Comparison of ENCODE assay signal across 8 mouse cellular contexts in genomic region chr7:30219293-30220007, GRCm38 (mm10). TPM values are rescaled to one million over a fixed set of nuclear protein-coding genes. Genes with fewer than 3 reads are reported as not detected.
DNase-seq lines count a peak whose midpoint lies in the region; ATAC-seq and TF ChIP-seq lines count a peak whose summit lies in the region.

No protein-coding gene starts in this region.

- no peak overlapping the region for H3ac ChIP-seq in myocyte (ENCODE audit: control insufficient read depth, insufficient read length)

- DNase-seq in gastrocnemius, adult 2 months = peak; percentile 76
- DNase-seq in gastrocnemius, adult 8-10 months (ENCODE audit: low spot score in 2 of 2) = no peak
- DNase-seq in adrenal gland, postnatal 36 days = peak; percentile 47 to 79
- DNase-seq in forebrain, postnatal 0 days = peak; percentile 76
- peak; percentile 46 for DNase-seq in yolk sac, embryonic 10.5 days (ENCODE audit: low spot score)

- no peaks in the 10 kb centered on the region for H3K79me2 ChIP-seq in myocyte (ENCODE audit: control insufficient read depth, insufficient read depth)

- no peaks in the 10 kb centered on the region for H3K9me3 ChIP-seq in forebrain, postnatal 0 days (ENCODE audit: low read length)
- H3K9me3 ChIP-seq in liver, embryonic 12.5 days (replicated peaks) = 0 out of 2 replicates have a peak, but pooled peaks cover 3% of the 10 kb centered on the region

- H3K27me3 ChIP-seq in forebrain, postnatal 0 days (ENCODE audit: insufficient read depth, low read length) = no peaks in the 10 kb centered on the region
- H3K27me3 ChIP-seq in liver, embryonic 12.5 days (replicated peaks) = no peaks in the 10 kb centered on the region
- H3K27me3 ChIP-seq in myocyte (ENCODE audit: control insufficient read depth, insufficient read depth, insufficient read length) = no peaks in the 10 kb centered on the region

- no peaks in the 10 kb centered on the region; the same call in 1 of the 2 replicates for H3K4me1 ChIP-seq in forebrain, postnatal 0 days (ENCODE audit: insufficient read depth)
- peaks cover 32% of the 10 kb centered on the region for H3K4me1 ChIP-seq in liver, embryonic 12.5 days

- TF ChIP-seq CTCF in gastrocnemius, adult 2 months (IDR thresholded peaks at IDR 0.05) = no peak
- no peak for TF ChIP-seq CTCF in forebrain, postnatal 0 days (IDR thresholded peaks at IDR 0.05; ENCODE audit: low read depth)

- H3K36me3 ChIP-seq in forebrain, postnatal 0 days (ENCODE audit: insufficient read depth) = peaks cover 17% of the 10 kb centered on the region
- H3K36me3 ChIP-seq in liver, embryonic 12.5 days = peaks cover 18% of the 10 kb centered on the region
- peaks cover 4% of the 10 kb centered on the region for H3K36me3 ChIP-seq in myocyte (ENCODE audit: control insufficient read depth, insufficient read depth)

- peak overlapping the region; percentile 79 for H3K4me3 ChIP-seq in gastrocnemius, adult 2 months
- peak overlapping the region; percentile 43 for H3K4me3 ChIP-seq in forebrain, postnatal 0 days (ENCODE audit: low read depth, low read length)
- H3K4me3 ChIP-seq in liver, embryonic 12.5 days = peak overlapping the region; percentile 53
- no peak overlapping the region for H3K4me3 ChIP-seq in myocyte

- ATAC-seq in forebrain, postnatal 0 days = peak; percentile 72
- peak; percentile 54 for ATAC-seq in inflammation-experienced regulatory T-cells, adult 6 months
- ATAC-seq in liver, embryonic 12.5 days = peak; percentile 48

- H3K9ac ChIP-seq in forebrain, postnatal 0 days = peak overlapping the region; percentile 49
- H3K9ac ChIP-seq in liver, embryonic 12.5 days = peak overlapping the region; percentile 61

- peak overlapping the region; percentile 90 for H3K4me2 ChIP-seq in forebrain, postnatal 0 days (ENCODE audit: low read depth)
- peak overlapping the region; percentile 82 for H3K4me2 ChIP-seq in liver, embryonic 12.5 days
- H3K4me2 ChIP-seq in myocyte (ENCODE audit: low read depth) = peak overlapping the region; percentile 77

- WGBS in forebrain, postnatal 0 days = 4% methylated on average over 16 of the region's 16 CpGs
- WGBS in liver, embryonic 12.5 days (ENCODE audit: insufficient replicate concordance) = 8% methylated on average over 16 of the region's 16 CpGs

- intact Hi-C loops in gastrocnemius, adult 2 months (cut with DNase I) = loop anchor here (5.0 kb wide), 1 partner anchor 37 kb away; the partner anchor contains the start of gene Cox7a1

- peak overlapping the region; percentile 88 for H3K27ac ChIP-seq in gastrocnemius, adult 2 months
- H3K27ac ChIP-seq in forebrain, postnatal 0 days (ENCODE audit: low read depth, low read length) = peak overlapping the region; percentile 52
- H3K27ac ChIP-seq in liver, embryonic 12.5 days = no peak overlapping the region

- no peak for TF ChIP-seq POLR2A in myocyte (IDR thresholded peaks at IDR 0.05; ENCODE audit: insufficient read length, low read depth)

TF ChIP-seq in myocyte, 11 proteins besides CTCF, POLR2A, EP300 and RAD21:
- TF ChIP-seq MYOD1 (IDR thresholded peaks at IDR 0.05; ENCODE audit: control insufficient read depth in 1 of 3, insufficient read length in 2 of 3, low read depth in 2 of 3) (no peak), REST (IDR thresholded peaks at IDR 0.05; ENCODE audit: insufficient read depth, insufficient read length) (no peak), USF1 (IDR thresholded peaks at IDR 0.05; ENCODE audit: low read depth) (no peak), MYOG (IDR thresholded peaks at IDR 0.05; ENCODE audit: control insufficient read depth in 1 of 3, insufficient read depth in 1 of 3, insufficient read length in 2 of 3, low read depth in 2 of 3) (peak in 1 of 3 experiments; percentile 15)

RNA-seq across cellular contexts. Expression of gene Polr2i, which starts 12.3 kb away (rescaled TPM):
- 10 to 100 TPM; 62.1 to 68.0 TPM for total RNA-seq in gastrocnemius, adult 2 months (2021)
- 10 to 100 TPM; 55.8 to 67.4 (median 62.3) TPM for total RNA-seq in gastrocnemius, adult 8-10 months (2022)
- 10 to 100 TPM; 69.4 to 76.1 TPM for total RNA-seq in adrenal gland, postnatal 36 days (2021)
- total RNA-seq in forebrain, postnatal 0 days (2014; rRNA removed) = 71.0 and 80.9 TPM in 2 replicates
- 186 and 247 TPM in 2 replicates for polyA plus RNA-seq in forebrain, postnatal 0 days (2015; fragmentation: Nextera tagmentation; extraction: Ambion mirVana)
- polyA plus RNA-seq in inflammation-experienced regulatory T-cells, adult 6 months (2017; shearing (Covaris generic)) = 10 to 100 TPM; 51.0 to 54.5 (median 54.2) TPM
- polyA plus RNA-seq in liver, embryonic 12.5 days (2016; fragmentation: Nextera tagmentation; extraction: Ambion mirVana) = 73.4 and 79.5 TPM in 2 replicates
- 174 TPM for polyA plus RNA-seq in myocyte (2012; fragmentation: generic; extraction: Trizol)

RNA-seq across cellular contexts. Expression of gene Tbcb, which starts 12.6 kb away (rescaled TPM):
- total RNA-seq in gastrocnemius, adult 2 months (2021) = 10 to 100 TPM; 29.8 to 31.5 TPM
- 10 to 100 TPM; 26.8 to 38.6 (median 31.1) TPM for total RNA-seq in gastrocnemius, adult 8-10 months (2022)
- total RNA-seq in adrenal gland, postnatal 36 days (2021) = 10 to 100 TPM; 98.7 to 99.8 TPM
- 151 and 204 TPM in 2 replicates for total RNA-seq in forebrain, postnatal 0 days (2014; rRNA removed)
- 475 and 558 TPM in 2 replicates for polyA plus RNA-seq in forebrain, postnatal 0 days (2015; fragmentation: Nextera tagmentation; extraction: Ambion mirVana)
- polyA plus RNA-seq in inflammation-experienced regulatory T-cells, adult 6 months (2017; shearing (Covaris generic)) = 100 to 1,000 TPM in 2 of 3 experiments, 10 to 100 TPM in 1; 95.8 to 156 (median 120) TPM
- polyA plus RNA-seq in liver, embryonic 12.5 days (2016; fragmentation: Nextera tagmentation; extraction: Ambion mirVana) = 75.0 and 77.3 TPM in 2 replicates
- 147 TPM for polyA plus RNA-seq in myocyte (2012; fragmentation: generic; extraction: Trizol)

RNA-seq across cellular contexts. Expression of gene Ovol3, which starts 16.1 kb away (rescaled TPM):
- not detected for total RNA-seq in gastrocnemius, adult 2 months (2021)
- not detected for total RNA-seq in gastrocnemius, adult 8-10 months (2022)
- total RNA-seq in adrenal gland, postnatal 36 days (2021) = not detected
- total RNA-seq in forebrain, postnatal 0 days (2014; rRNA removed) = not detected in 2 replicates
- polyA plus RNA-seq in forebrain, postnatal 0 days (2015; fragmentation: Nextera tagmentation; extraction: Ambion mirVana) = not detected in 2 replicates
- polyA plus RNA-seq in inflammation-experienced regulatory T-cells, adult 6 months (2017; shearing (Covaris generic)) = not detected
- not detected in 2 replicates for polyA plus RNA-seq in liver, embryonic 12.5 days (2016; fragmentation: Nextera tagmentation; extraction: Ambion mirVana)
- not detected for polyA plus RNA-seq in myocyte (2012; fragmentation: generic; extraction: Trizol)

RNA-seq across cellular contexts. Expression of gene Capns1, which starts 20.8 kb away (rescaled TPM):
- total RNA-seq in gastrocnemius, adult 2 months (2021) = 100 to 1,000 TPM; 178 to 186 TPM
- 100 to 1,000 TPM; 164 to 196 (median 175) TPM for total RNA-seq in gastrocnemius, adult 8-10 months (2022)
- 100 to 1,000 TPM; 587 to 633 TPM for total RNA-seq in adrenal gland, postnatal 36 days (2021)
- 162 and 176 TPM in 2 replicates for total RNA-seq in forebrain, postnatal 0 days (2014; rRNA removed)
- 59.3 and 65.9 TPM in 2 replicates for polyA plus RNA-seq in forebrain, postnatal 0 days (2015; fragmentation: Nextera tagmentation; extraction: Ambion mirVana)
- 10 to 100 TPM; 66.6 to 74.8 (median 71.1) TPM for polyA plus RNA-seq in inflammation-experienced regulatory T-cells, adult 6 months (2017; shearing (Covaris generic))
- polyA plus RNA-seq in liver, embryonic 12.5 days (2016; fragmentation: Nextera tagmentation; extraction: Ambion mirVana) = 42.6 and 49.2 TPM in 2 replicates
- polyA plus RNA-seq in myocyte (2012; fragmentation: generic; extraction: Trizol) = 622 TPM

RNA-seq across cellular contexts. Expression of gene Cox7a1, which starts 35.5 kb away (rescaled TPM):
- 1,000 to 10,000 TPM in 1 of 2 experiments, 100 to 1,000 TPM in 1; 850 to 1,151 TPM for total RNA-seq in gastrocnemius, adult 2 months (2021)
- 100 to 1,000 TPM; 730 to 997 (median 888) TPM for total RNA-seq in gastrocnemius, adult 8-10 months (2022)
- total RNA-seq in adrenal gland, postnatal 36 days (2021) = 100 to 1,000 TPM; 329 to 440 TPM
- 1.4 and 1.9 TPM in 2 replicates for total RNA-seq in forebrain, postnatal 0 days (2014; rRNA removed)
- 4.3 and 4.9 TPM in 2 replicates for polyA plus RNA-seq in forebrain, postnatal 0 days (2015; fragmentation: Nextera tagmentation; extraction: Ambion mirVana)
- polyA plus RNA-seq in inflammation-experienced regulatory T-cells, adult 6 months (2017; shearing (Covaris generic)) = 1 to 10 TPM; 2.3 to 3.5 (median 3.3) TPM
- polyA plus RNA-seq in liver, embryonic 12.5 days (2016; fragmentation: Nextera tagmentation; extraction: Ambion mirVana) = 4.4 and 6.2 TPM in 2 replicates
- polyA plus RNA-seq in myocyte (2012; fragmentation: generic; extraction: Trizol) = 112 TPM

Comparison
In these comparisons a context has a peak if more than half of its experiments do, and no peak if none do; other contexts are left out.
1. DNase-seq: peak in gastrocnemius, adult 2 months (single experiment), adrenal gland, postnatal 36 days (2 of 2), forebrain, postnatal 0 days (single experiment) and yolk sac, embryonic 10.5 days (single experiment); none in gastrocnemius, adult 8-10 months (0 of 2).
2. Peak in every context shown above with its lines, with median percentiles within 50 percentile points of each other: ATAC-seq and H3K4me2 ChIP-seq.